Mouse (Mus musculus) embryonic facial prominence, embryonic 15.5 days (tissue): ENCODE measurements around the gene Tigar. TPM values are rescaled to one million over a fixed set of nuclear protein-coding genes. Genes with fewer than 3 reads are reported as not detected.

Source experiments
- ATAC-seq: fragments of 200-750 bp; cut with Nextera tagmentation; 2 replicates; pipeline ENCODE4 v1.8.0; 2017; ENCODE audit warnings: low read depth, moderate TSS enrichment; ENCODE audit not compliant: insufficient number of reproducible peaks, low FRiP score, low TSS enrichment
- H3K27ac ChIP-seq: fragments of 300-500 bp; sonication (generic); replicated peaks from 2 replicates; pipeline ENCODE4 v1.5.1; 2015; ENCODE audit warnings: mild to moderate bottlenecking, inconsistent platforms
- H3K27me3 ChIP-seq: fragments of 300-500 bp; sonication (generic); 2 replicates; pipeline ENCODE4 v1.6.1; 2015; ENCODE audit warnings: inconsistent platforms
- H3K36me3 ChIP-seq: fragments of 300-500 bp; sonication (generic); 2 replicates; pipeline ENCODE4 v1.6.1; 2015; ENCODE audit warnings: mild to moderate bottlenecking, inconsistent platforms
- H3K4me1 ChIP-seq: fragments of 300-500 bp; sonication (generic); 2 replicates; pipeline ENCODE4 v1.6.1; 2015; ENCODE audit warnings: inconsistent platforms
- H3K4me2 ChIP-seq: fragments of 300-500 bp; sonication (generic); replicated peaks from 2 replicates; pipeline ENCODE4 v1.6.1; 2015; ENCODE audit warnings: mild to moderate bottlenecking, inconsistent platforms
- H3K4me3 ChIP-seq: fragments of 300-500 bp; sonication (generic); replicated peaks from 2 replicates; pipeline ENCODE4 v1.5.1; 2015; ENCODE audit warnings: mild to moderate bottlenecking, inconsistent platforms
- H3K9ac ChIP-seq: fragments of 300-500 bp; sonication (generic); 2 replicates; pipeline ENCODE4 v1.6.1; 2015; ENCODE audit warnings: inconsistent platforms
- H3K9me3 ChIP-seq: fragments of 300-500 bp; sonication (generic); replicated peaks from 2 replicates; pipeline ENCODE4 v1.6.1; 2016; ENCODE audit warnings: inconsistent platforms
- WGBS: fragments of 180-500 bp; shearing (Covaris S2); methylation state at CpG from one replicate; pipeline ENCODE4 v1.1.7; 2015; 5-methylcytosine and 5-hydroxymethylcytosine counted together
- polyA plus RNA-seq: library from polyadenylated mRNA; unstranded; fragments of >200 nt; fragmentation: Nextera tagmentation; extraction: Ambion mirVana; gene quantifications from 2 replicates; pipeline ENCODE4 v1.2.1, GENCODE M21; 2015

The Tigar gene
- polyA plus RNA-seq, 1 experiment from 2014 or later, result 2.7 TPM

DNA sequence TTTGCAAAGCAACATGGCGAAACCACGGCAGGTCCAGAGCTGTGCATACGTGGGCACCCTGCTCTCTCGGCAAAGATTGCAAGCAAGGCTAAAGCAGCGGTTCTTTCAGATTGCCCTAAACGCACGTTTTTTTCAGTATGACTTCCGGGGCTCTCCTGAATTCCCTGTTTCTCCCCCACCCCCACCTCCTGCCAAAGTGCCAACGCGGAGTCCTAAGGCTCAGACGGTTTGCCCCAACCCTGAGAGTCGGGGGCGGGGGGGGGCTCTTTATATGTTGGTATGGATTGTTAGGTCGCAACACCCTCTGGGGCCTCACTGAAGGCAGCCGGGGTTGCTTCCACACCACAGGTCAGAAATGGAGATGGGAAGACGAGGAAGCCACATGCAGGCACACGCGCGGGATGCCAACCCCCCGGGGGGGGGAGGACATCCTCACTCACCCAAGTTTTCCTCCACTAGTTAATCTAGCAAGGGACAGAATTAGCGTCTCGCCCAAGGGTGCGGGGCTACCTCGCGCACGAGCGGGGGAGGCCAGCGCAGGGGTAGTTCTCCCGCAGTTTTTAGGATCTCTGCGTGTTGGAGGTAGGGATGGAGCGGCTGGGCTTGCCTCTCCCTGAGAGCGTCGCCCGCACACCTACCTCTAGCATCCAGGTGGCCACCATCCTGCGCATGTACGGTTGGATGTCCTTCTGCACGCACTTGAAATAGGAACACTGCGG, 40.7 kb upstream of the Tigar start:
- Histone ChIP-seq H3K9ac (peak overlapping the region; percentile 77), H3K36me3 (peaks cover 12% of the 10 kb centered on the region; the same call in 1 of the 2 replicates), H3K9me3 (no peaks in the 10 kb centered on the region), H3K27ac (peak overlapping the region; percentile 90), H3K4me2 (peak overlapping the region; percentile 94), H3K4me1 (peaks cover 63% of the 10 kb centered on the region), H3K4me3 (peak overlapping the region; percentile 76), H3K27me3 (no peaks in the 10 kb centered on the region)
- no peak for ATAC-seq
- under 1% methylated on average over 38 of the region's 38 CpGs for WGBS

DNA sequence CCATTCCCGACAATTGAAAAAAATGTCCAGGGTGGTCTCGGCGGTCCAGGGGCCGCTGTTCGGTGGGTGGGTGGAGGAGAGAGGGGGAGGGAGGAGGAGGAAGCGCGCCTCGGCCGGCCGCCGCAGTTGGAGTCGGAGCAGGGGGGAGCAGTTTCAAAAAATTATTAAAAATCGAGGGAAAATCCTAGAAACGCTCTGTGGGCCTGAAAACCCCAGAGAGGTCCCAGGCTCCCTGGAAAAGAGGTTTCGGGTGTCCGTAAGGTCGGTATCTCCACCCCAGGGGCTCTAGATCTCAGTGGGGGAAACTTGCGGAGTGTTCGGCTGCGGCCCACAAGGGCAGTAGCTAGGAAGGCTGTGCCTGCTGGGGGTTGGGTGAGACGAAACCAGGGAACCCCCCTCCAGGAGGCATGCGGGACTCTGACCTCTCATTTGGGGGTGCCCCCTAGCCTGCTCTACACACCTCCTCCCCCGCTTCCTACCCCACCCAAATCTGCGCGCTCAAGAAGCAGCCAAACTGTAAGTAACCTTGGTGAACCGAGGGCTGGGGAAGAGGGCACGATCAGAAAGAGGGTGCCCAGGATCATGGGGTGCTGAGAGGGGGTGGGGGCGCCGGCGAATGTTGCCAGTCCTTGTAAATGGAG, 40.1 kb upstream of the Tigar start:
- Histone ChIP-seq H3K9me3 (no peaks in the 10 kb centered on the region), H3K27ac (peak overlapping the region; percentile 90), H3K4me1 (peaks cover 60% of the 10 kb centered on the region), H3K9ac (peak overlapping the region; percentile 77), H3K4me2 (peak overlapping the region; percentile 94), H3K4me3 (peak overlapping the region; percentile 76), H3K36me3 (peaks cover 18% of the 10 kb centered on the region; the same call in 1 of the 2 replicates), H3K27me3 (no peaks in the 10 kb centered on the region)
- ATAC-seq, result no peak
- WGBS, result under 1% methylated on average over 30 of the region's 30 CpGs

DNA sequence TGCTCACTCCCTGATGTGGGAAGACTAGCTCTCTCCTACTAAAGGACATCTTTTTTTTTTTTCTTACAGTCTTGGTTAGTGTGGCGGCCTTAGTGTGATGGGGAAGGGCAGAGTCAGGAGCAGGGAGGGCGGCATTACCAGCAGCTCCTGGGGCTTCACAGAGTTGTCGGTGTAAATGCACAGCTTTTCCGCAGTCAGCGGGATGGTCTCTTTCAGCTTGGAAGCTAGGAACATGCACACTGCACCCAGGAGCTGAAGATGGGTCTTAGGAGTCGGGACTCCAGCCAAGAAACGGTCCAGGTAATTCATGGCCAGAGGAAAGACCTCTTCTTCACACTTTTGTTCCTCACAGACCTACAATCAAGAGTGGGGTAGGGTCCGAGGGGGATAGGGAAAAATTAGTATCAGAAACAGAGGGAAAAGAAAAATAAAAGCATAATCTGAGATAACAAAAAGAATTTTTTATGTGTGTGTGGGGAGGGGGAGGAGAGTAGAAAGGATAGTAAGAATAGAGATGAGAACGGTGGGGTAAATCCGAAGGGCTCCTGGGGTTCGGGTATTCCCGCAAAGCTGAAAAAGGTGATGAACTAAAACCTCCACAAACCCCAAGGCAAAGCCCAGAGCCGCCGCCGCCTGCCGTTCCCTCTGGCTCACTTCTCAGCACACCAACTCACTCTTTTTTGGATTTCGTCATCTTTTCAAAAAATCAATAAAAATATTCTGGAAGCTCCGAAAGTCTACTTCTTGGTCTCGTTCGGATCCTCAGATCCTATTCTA, 39.4 kb upstream of the Tigar start:
- Histone ChIP-seq H3K9me3 (no peaks in the 10 kb centered on the region), H3K27ac (peak overlapping the region; percentile 90), H3K4me2 (peak overlapping the region; percentile 94), H3K4me3 (peak overlapping the region; percentile 76), H3K4me1 (peaks cover 60% of the 10 kb centered on the region), H3K9ac (peak overlapping the region; percentile 77), H3K27me3 (no peaks in the 10 kb centered on the region), H3K36me3 (peaks cover 20% of the 10 kb centered on the region; the same call in 1 of the 2 replicates)
- 6% methylated on average over 20 of the region's 20 CpGs for WGBS
- ATAC-seq, result no peak

DNA sequence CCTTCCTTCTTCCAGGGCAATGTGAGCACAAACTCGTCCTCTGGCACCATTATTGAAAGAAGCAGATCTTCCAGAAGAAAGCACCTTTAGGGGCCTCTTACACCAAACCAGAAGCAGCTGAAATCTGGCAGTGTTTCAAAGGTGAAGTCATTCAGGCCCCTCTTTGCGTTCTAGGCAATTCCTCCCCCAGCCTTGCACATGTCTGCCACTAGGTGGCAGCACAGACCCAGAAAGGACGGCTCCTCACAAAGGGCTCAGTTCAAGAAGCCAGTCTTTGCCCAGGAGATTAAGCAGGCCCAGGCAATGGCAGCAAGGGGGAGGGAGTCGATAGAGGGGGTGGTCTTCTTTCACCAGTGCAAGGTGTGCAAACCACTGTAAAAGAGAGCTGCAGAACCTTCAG, 38.3 kb upstream of the Tigar start:
- Histone ChIP-seq H3K4me2 (peak overlapping the region; percentile 94), H3K27ac (peak overlapping the region; percentile 18; the same call in 1 of the 2 replicates)

DNA sequence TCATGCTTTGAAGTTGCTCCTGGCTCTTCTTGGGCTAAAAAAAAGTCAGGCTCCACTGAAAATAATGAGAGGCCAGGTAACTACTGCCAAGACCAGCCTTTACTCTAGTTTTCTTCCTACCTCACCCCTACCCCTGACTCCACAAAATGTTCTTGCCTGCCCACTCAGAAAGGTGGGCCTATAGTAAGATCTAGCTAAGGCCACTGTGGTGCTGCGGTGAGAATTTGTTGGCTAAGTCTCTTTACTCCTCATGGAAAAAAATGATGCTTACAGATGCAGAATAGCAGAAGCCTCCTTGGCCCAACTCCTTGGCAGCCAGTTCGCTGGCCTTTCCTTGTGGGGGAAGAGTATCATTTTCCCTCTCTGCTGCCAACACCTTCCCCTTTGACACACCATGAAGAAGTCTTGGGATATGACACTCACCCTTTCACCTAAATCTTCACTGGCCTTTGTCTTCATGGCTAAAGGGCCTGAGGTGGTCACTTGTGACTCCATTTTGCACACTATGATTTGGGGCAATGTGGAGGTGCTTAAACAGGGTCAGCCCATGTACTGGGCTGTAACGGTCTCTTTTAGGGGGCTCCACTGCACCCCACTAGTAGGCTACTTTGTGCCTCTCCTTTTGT, 37.1 kb upstream of the Tigar start:
- no peaks in the 10 kb centered on the region for H3K9me3 ChIP-seq
- H3K4me2 ChIP-seq, result no peak overlapping the region
- no peak overlapping the region for H3K27ac ChIP-seq
- H3K9ac ChIP-seq, result no peak overlapping the region
- H3K27me3 ChIP-seq, result no peaks in the 10 kb centered on the region
- 80% methylated on average over 3 of the region's 3 CpGs for WGBS
- H3K4me3 ChIP-seq, result no peak overlapping the region
- H3K36me3 ChIP-seq, result peaks cover 25% of the 10 kb centered on the region; the same call in 1 of the 2 replicates
- peaks cover 56% of the 10 kb centered on the region for H3K4me1 ChIP-seq
- ATAC-seq, result no peak

More for the DNA sequence above, 38.3 kb upstream of the Tigar start:
- Histone ChIP-seq H3K27me3 (no peaks in the 10 kb centered on the region), H3K4me3 (no peak overlapping the region), H3K4me1 (peaks cover 60% of the 10 kb centered on the region), H3K36me3 (peaks cover 20% of the 10 kb centered on the region; the same call in 1 of the 2 replicates), H3K9ac (no peak overlapping the region), H3K9me3 (no peaks in the 10 kb centered on the region)
- 0% methylated on average over 4 of the region's 4 CpGs for WGBS
- no peak for ATAC-seq

DNA sequence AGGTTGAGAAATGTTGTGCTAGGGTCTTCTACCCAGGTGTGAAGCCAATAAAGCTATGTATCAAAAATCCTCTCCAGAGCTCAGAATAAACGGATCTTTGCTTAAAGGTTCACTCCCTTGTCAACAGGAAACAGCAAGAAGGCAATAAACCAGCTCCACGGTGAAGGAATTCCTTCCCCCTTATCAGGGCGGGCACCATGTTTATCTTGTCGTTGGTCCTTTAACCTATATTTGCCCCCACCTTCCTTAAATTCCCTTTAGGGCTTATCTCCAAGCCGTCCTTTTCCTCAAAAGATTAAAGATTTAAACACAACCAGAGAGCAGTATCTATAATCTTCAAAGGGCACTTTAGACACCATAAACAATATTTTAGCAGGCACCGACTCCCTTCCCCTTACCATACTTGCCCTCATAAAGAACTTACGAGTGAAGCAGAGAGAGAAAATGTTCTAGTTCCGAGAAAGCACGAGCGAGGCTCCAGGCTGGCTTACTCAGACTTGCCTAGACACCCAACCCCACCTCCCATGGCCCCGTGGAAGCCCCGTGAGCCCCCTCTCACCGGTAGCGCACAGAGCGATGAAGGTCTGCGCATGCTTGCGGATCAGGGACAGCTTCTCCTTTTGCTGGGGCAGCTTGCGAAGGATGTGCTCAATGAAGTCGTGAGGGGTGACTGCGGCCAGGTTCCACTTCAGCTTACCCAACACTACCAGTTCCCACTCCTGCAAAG, 36.3 kb upstream of the Tigar start:
- WGBS, result 72% methylated on average over 20 of the region's 20 CpGs
- H3K9me3 ChIP-seq, result no peaks in the 10 kb centered on the region
- H3K4me2 ChIP-seq, result no peak overlapping the region
- H3K27me3 ChIP-seq, result no peaks in the 10 kb centered on the region
- no peak overlapping the region for H3K4me3 ChIP-seq
- peaks cover 52% of the 10 kb centered on the region for H3K4me1 ChIP-seq
- no peak for ATAC-seq
- H3K27ac ChIP-seq, result 0 out of 2 replicates have a peak overlapping the region, but pooled peaks have one; percentile 2
- no peak overlapping the region for H3K9ac ChIP-seq
- H3K36me3 ChIP-seq, result peaks cover 33% of the 10 kb centered on the region

DNA sequence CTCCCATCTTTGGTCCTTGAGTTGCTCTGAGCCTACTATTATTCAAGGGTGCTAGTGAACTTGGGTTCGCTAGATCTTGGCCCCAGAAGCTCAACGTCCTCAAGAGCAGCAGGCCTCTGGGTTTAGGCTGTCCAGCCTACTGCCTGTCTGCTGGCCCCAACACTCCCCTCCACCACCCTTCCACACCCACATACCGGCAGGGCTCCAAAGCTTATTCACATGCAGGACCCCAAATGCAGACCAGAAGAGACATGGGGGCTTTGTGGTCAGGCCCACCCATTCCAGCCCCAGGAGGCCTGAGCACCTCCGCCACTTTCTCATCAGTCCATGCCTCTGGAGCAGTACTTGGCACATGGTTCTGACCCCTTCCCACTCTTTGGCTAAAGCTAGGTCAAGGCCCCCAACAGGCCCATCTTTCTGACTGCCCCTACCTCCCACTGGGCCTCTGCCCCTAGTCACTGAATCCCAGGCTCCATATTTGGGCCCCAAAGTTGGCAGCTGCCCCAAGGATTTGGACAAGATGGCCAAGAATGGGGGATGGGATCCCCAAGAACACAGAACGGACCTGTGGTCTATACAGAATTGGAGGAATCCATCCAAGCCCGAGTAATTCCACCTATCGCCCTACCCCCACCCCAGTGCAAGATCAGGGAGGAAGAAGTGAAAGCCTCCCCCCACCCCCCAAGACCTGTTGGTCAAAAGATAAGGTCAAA, 34.4 kb upstream of the Tigar start:
- Histone ChIP-seq H3K9ac (no peak overlapping the region), H3K9me3 (no peaks in the 10 kb centered on the region), H3K4me1 (peaks cover 52% of the 10 kb centered on the region), H3K27me3 (no peaks in the 10 kb centered on the region), H3K36me3 (peaks cover 52% of the 10 kb centered on the region), H3K4me3 (no peak overlapping the region), H3K27ac (no peak overlapping the region), H3K4me2 (no peak overlapping the region)
- WGBS, result 82% methylated on average over 7 of the region's 7 CpGs
- no peak for ATAC-seq

DNA sequence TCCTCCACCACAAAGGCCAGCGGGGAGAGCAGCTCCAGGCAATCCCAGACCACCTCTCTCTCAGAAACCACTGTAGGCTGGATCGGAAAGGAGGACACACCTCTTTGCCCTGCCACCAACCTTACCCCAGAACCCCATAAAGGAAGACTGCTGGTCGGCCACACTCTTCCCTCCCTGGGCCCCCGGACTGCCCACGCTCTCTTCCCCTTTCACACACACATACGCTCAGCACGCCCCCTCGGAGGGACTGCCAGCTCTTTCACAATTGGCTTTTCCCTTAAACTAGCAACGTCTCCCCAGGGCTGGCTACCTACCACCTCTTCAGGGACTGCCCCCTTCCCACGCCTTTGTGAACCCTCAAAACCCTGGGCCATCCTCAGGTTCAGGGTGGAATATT, 33.8 kb upstream of the Tigar start:
- Histone ChIP-seq H3K27ac (peak overlapping the region; percentile 17; the same call in 1 of the 2 replicates), H3K36me3 (peaks cover 58% of the 10 kb centered on the region), H3K4me1 (peaks cover 46% of the 10 kb centered on the region), H3K9ac (no peak overlapping the region), H3K4me3 (no peak overlapping the region), H3K9me3 (no peaks in the 10 kb centered on the region), H3K4me2 (no peak overlapping the region), H3K27me3 (no peaks in the 10 kb centered on the region)
- WGBS, result 84% methylated on average over 10 of the region's 10 CpGs
- ATAC-seq, result no peak

DNA sequence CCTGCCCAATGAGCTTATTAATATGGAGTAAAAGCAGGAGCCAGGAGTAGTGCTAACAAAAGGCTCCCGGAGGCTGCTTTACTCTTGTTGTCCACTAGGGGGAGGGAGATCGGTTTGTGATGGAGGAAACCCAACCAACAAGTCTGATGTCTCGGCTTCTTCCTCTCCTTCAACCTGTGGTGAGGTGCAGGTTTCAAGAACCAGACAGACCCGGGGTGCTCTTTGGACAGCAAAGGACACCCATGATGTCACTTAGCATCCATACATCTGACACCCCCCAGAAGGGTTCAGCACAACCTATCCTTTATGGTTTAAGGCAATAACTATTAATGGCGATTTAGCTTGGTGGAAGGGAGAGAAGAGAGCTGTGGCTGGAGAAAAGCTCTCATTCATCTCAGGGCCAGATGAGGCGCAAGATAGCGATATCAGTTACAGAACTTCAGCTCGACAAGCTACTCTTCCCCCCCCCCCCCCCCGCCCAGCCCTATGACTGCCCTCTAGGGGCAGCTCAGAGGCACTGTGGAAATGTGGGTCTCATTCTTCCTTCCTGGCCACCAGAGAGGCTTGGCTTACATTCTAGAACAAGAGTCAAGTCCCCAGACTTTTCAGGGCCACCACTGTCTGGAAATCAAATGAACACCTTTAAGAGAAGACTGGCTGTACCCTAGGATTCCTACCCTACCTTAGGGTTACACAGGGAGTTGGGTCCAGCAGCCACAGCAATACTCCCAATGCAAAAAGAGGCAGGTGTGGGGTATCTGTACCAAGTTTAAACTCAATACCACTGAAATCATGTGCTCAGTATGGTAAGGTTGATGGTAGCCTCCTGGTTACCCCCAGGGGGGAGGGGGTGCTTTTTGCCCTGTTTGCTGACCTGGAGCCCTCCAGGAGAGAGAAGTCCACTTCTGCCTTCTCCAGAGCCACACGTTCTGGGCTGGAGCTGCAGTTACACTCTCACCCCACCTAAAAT, 33.1 kb upstream of the Tigar start:
- ATAC-seq, result no peak
- peak overlapping the region; percentile 17; the same call in 1 of the 2 replicates for H3K27ac ChIP-seq
- no peak overlapping the region for H3K4me2 ChIP-seq
- WGBS, result 21% methylated on average over 8 of the region's 10 CpGs
- H3K27me3 ChIP-seq, result no peaks in the 10 kb centered on the region
- H3K9ac ChIP-seq, result no peak overlapping the region
- H3K9me3 ChIP-seq, result no peaks in the 10 kb centered on the region
- H3K4me3 ChIP-seq, result no peak overlapping the region
- peaks cover 40% of the 10 kb centered on the region for H3K4me1 ChIP-seq
- H3K36me3 ChIP-seq, result peaks cover 64% of the 10 kb centered on the region
